Mouse (Mus musculus): ENCODE results near the gene Gm17581.
"Not testable (repeated sequence)": the region's sequence is repeated elsewhere in the genome, so short reads cannot be mapped to it uniquely, and the experiment has no call there.

The Gm17581 gene

GRCm38 (mm10) chr2:155736936-155737335 is 1.3 kb upstream of the Gm17581 start:
- DNase-seq = no peak

GRCm38 (mm10) chr2:155735080-155735479 is 586 bp downstream of the Gm17581 start:
- no peak for DNase-seq

- peak; percentile 94 to 96 for DNase-seq
Measured at GRCm38 (mm10) chr2:155729158-155729645, 6.5 kb downstream of the Gm17581 start, which contains the start of gene Edem2. TSS of gene Edem2 (minus strand) at chr2:155729475.

GRCm38 (mm10) chr2:155728742-155729141 is 6.9 kb downstream of the Gm17581 start:
- no peak for DNase-seq

GRCm38 (mm10) chr2:155727764-155728395 is 7.8 kb downstream of the Gm17581 start:
- DNase-seq = no peak

- peak in 1 of 2 experiments; percentile 10 for DNase-seq
Measured at GRCm38 (mm10) chr2:155726302-155726701, 9.4 kb downstream of the Gm17581 start.

GRCm38 (mm10) chr2:155724526-155724925 is 11.1 kb downstream of the Gm17581 start:
- no peak for DNase-seq

GRCm38 (mm10) chr2:155724036-155724435 is 11.6 kb downstream of the Gm17581 start:
- DNase-seq = no peak

- no peak for DNase-seq
Measured at GRCm38 (mm10) chr2:155720585-155720984, 15.1 kb downstream of the Gm17581 start.

GRCm38 (mm10) chr2:155717082-155717990 is 18.3 kb downstream of the Gm17581 start:
- DNase-seq = no peak

- no peak for DNase-seq
Measured at GRCm38 (mm10) chr2:155710557-155710956, 25.1 kb downstream of the Gm17581 start.

GRCm38 (mm10) chr2:155707251-155707650 is 28.4 kb downstream of the Gm17581 start:
- peak in 1 of 2 experiments; percentile 24 for DNase-seq

- DNase-seq = no peak
Measured at GRCm38 (mm10) chr2:155703630-155704029, 32.0 kb downstream of the Gm17581 start.

- DNase-seq = peak; percentile 32 to 53
Measured at GRCm38 (mm10) chr2:155701399-155701919, 34.2 kb downstream of the Gm17581 start.

- DNase-seq = not testable (repeated sequence)
Measured at GRCm38 (mm10) chr2:155698443-155698842, 37.2 kb downstream of the Gm17581 start.

GRCm38 (mm10) chr2:155696851-155697250 is 38.8 kb downstream of the Gm17581 start:
- DNase-seq = no peak

GRCm38 (mm10) chr2:155696091-155696558 is 39.5 kb downstream of the Gm17581 start:
- DNase-seq = peak; percentile 78 to 83

- DNase-seq = no peak
Measured at GRCm38 (mm10) chr2:155695316-155695715, 40.4 kb downstream of the Gm17581 start.

GRCm38 (mm10) chr2:155694564-155694963 is 41.1 kb downstream of the Gm17581 start:
- DNase-seq = no peak

GRCm38 (mm10) chr2:155693136-155693535 is 42.5 kb downstream of the Gm17581 start:
- DNase-seq = no peak

- DNase-seq = peak; percentile 95 to 96
Measured at GRCm38 (mm10) chr2:155691723-155692493, 43.8 kb downstream of the Gm17581 start, which contains the start of gene Trpc4ap. TSS of gene Trpc4ap (minus strand) at chr2:155692384.

- DNase-seq = no peak
Measured at GRCm38 (mm10) chr2:155691336-155691722, 44.3 kb downstream of the Gm17581 start.
